Mouse (Mus musculus): ENCODE data around the gene Hes2. TPM values are rescaled to one million over a fixed set of nuclear protein-coding genes. Genes with fewer than 3 reads are reported as not detected.
A peak's percentile ranks its signal among the peaks of the same experiment; 100 is the strongest.

The Hes2 gene
- total RNA-seq, 1 experiment from 2014 or later: not detected

DNA sequence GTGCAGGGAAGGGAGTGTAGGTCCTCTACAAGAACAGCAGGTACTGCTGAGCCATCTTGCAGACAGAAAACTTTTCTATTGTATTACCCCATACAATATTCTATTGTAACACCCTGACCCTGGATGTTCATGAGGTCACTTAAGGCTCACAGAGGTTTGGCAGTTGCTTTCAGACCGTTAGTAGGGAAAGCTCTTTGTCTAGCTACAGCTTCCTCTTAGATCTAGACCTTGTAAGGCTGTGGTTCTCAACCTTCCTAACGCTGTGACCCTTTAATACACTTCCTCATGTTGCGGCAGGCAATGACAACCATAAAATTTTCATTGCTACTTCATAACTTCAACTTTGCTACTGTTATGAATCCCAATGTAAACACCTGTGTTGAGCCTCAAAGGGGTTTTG lies 18.0 kb downstream of the Hes2 start:
- peak; percentile 26 to 28; a peak in 3 of 4 replicates for ATAC-seq (replicated peaks in 1 of 2; ENCODE audit: insufficient read depth in 1 of 2, low FRiP score in 2 of 2, low TSS enrichment in 1 of 2, low read depth in 1 of 2, poor library complexity in 2 of 2, severe bottlenecking in 2 of 2)

GRCm38 (mm10) chr4:152177174-152177536 lies 18.5 kb downstream of the Hes2 start:
- no peak for ATAC-seq (replicated peaks in 1 of 2; ENCODE audit: insufficient read depth in 1 of 2, low FRiP score in 2 of 2, low TSS enrichment in 1 of 2, low read depth in 1 of 2, poor library complexity in 2 of 2, severe bottlenecking in 2 of 2)

GRCm38 (mm10) chr4:152177537-152178343 lies 19.1 kb downstream of the Hes2 start, which contains the start of gene Acot7:
Gene Acot7, plus strand, starts transcription at chr4:152178134.
- ATAC-seq (replicated peaks in 1 of 2; ENCODE audit: insufficient read depth in 1 of 2, low FRiP score in 2 of 2, low TSS enrichment in 1 of 2, low read depth in 1 of 2, poor library complexity in 2 of 2, severe bottlenecking in 2 of 2): peak; percentile 71 to 82

DNA sequence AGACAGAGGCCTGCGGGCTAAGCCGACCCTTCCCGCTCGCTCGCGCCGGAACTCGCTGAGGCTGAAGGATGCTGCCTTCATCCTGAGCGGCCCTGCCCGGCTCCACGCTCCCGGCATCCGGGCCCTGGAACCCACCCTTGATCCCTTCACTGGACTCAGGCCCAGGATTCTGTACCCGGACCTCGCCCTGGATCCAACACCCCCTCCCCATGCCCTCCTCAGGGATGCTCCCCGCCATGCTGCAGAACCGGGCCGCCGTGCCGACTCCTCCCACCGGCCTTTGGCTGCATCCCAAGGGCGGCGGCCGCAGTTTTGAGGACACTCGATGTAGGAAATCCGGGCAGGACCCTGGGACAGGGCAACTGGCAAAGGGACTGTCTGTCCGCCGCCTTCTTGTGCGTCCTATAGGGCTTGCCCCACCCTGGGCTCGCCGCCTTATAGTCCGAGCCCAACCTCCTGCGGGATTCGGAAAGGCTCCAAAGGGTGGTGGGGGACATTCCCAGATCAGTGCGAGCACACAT lies 19.7 kb downstream of the Hes2 start:
- no peak for ATAC-seq (replicated peaks in 1 of 2; ENCODE audit: insufficient read depth in 1 of 2, low FRiP score in 2 of 2, low TSS enrichment in 1 of 2, low read depth in 1 of 2, poor library complexity in 2 of 2, severe bottlenecking in 2 of 2)

GRCm38 (mm10) chr4:152178916-152179705 lies 20.4 kb downstream of the Hes2 start:
- 0 out of 4 replicates have a peak, but pooled peaks of 1 of the 2 experiments have one; percentile 6 for ATAC-seq (replicated peaks in 1 of 2; ENCODE audit: insufficient read depth in 1 of 2, low FRiP score in 2 of 2, low TSS enrichment in 1 of 2, low read depth in 1 of 2, poor library complexity in 2 of 2, severe bottlenecking in 2 of 2)

- ATAC-seq (replicated peaks in 1 of 2; ENCODE audit: insufficient read depth in 1 of 2, low FRiP score in 2 of 2, low TSS enrichment in 1 of 2, low read depth in 1 of 2, poor library complexity in 2 of 2, severe bottlenecking in 2 of 2): no peak
Measured at GRCm38 (mm10) chr4:152179946-152180660, 21.4 kb downstream of the Hes2 start.

- no peak for ATAC-seq (replicated peaks in 1 of 2; ENCODE audit: insufficient read depth in 1 of 2, low FRiP score in 2 of 2, low TSS enrichment in 1 of 2, low read depth in 1 of 2, poor library complexity in 2 of 2, severe bottlenecking in 2 of 2)
Measured at GRCm38 (mm10) chr4:152182205-152182604, 23.5 kb downstream of the Hes2 start.

GRCm38 (mm10) chr4:152184353-152185035 lies 25.8 kb downstream of the Hes2 start:
- ATAC-seq (replicated peaks in 1 of 2; ENCODE audit: insufficient read depth in 1 of 2, low FRiP score in 2 of 2, low TSS enrichment in 1 of 2, low read depth in 1 of 2, poor library complexity in 2 of 2, severe bottlenecking in 2 of 2): peak; percentile 19 to 38; a peak in 1 of 4 replicates

DNA sequence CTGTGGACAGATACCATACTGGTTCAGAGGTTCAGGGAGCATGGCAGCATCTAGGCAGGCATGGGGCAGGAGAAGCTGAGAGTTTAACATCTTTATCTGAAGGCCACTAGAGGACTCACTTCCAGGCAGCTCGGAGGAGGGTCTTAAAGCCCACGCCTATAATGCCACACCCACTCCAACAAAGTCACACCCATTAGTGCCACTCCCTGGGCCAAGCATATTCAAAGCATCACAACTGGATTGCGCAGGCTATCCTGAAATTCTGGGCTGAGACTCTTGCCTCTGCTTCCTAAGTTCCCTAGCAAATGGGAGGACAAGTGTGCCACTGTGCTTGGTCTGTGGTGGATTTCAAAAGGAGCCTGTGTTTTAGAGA lies 26.5 kb downstream of the Hes2 start:
- ATAC-seq (replicated peaks in 1 of 2; ENCODE audit: insufficient read depth in 1 of 2, low FRiP score in 2 of 2, low TSS enrichment in 1 of 2, low read depth in 1 of 2, poor library complexity in 2 of 2, severe bottlenecking in 2 of 2): peak; percentile 51 to 55; a peak in 3 of 4 replicates

- ATAC-seq (replicated peaks in 1 of 2; ENCODE audit: insufficient read depth in 1 of 2, low FRiP score in 2 of 2, low TSS enrichment in 1 of 2, low read depth in 1 of 2, poor library complexity in 2 of 2, severe bottlenecking in 2 of 2): peak; percentile 14 to 21; a peak in 2 of 4 replicates
Measured at GRCm38 (mm10) chr4:152185510-152186204, 27.0 kb downstream of the Hes2 start.

GRCm38 (mm10) chr4:152186205-152187082 lies 27.8 kb downstream of the Hes2 start:
- ATAC-seq (replicated peaks in 1 of 2; ENCODE audit: insufficient read depth in 1 of 2, low FRiP score in 2 of 2, low TSS enrichment in 1 of 2, low read depth in 1 of 2, poor library complexity in 2 of 2, severe bottlenecking in 2 of 2): peak; percentile 18 to 25; a peak in 1 of 4 replicates

GRCm38 (mm10) chr4:152187142-152187541 lies 28.5 kb downstream of the Hes2 start:
- ATAC-seq (replicated peaks in 1 of 2; ENCODE audit: insufficient read depth in 1 of 2, low FRiP score in 2 of 2, low TSS enrichment in 1 of 2, low read depth in 1 of 2, poor library complexity in 2 of 2, severe bottlenecking in 2 of 2): no peak

GRCm38 (mm10) chr4:152188651-152189050 lies 30.0 kb downstream of the Hes2 start:
- no peak for ATAC-seq (replicated peaks in 1 of 2; ENCODE audit: insufficient read depth in 1 of 2, low FRiP score in 2 of 2, low TSS enrichment in 1 of 2, low read depth in 1 of 2, poor library complexity in 2 of 2, severe bottlenecking in 2 of 2)

GRCm38 (mm10) chr4:152189071-152189470 lies 30.4 kb downstream of the Hes2 start:
- ATAC-seq (replicated peaks in 1 of 2; ENCODE audit: insufficient read depth in 1 of 2, low FRiP score in 2 of 2, low TSS enrichment in 1 of 2, low read depth in 1 of 2, poor library complexity in 2 of 2, severe bottlenecking in 2 of 2): no peak

- no peak for ATAC-seq (replicated peaks in 1 of 2; ENCODE audit: insufficient read depth in 1 of 2, low FRiP score in 2 of 2, low TSS enrichment in 1 of 2, low read depth in 1 of 2, poor library complexity in 2 of 2, severe bottlenecking in 2 of 2)
Measured at GRCm38 (mm10) chr4:152189691-152190090, 31.0 kb downstream of the Hes2 start.
